Comparison of ENCODE assay signal across 9 mouse cellular contexts in genomic region chr14:8331307-8331905, GRCm38 (mm10). TPM values are rescaled to one million over a fixed set of nuclear protein-coding genes. Genes with fewer than 3 reads are reported as not detected.
DNase-seq lines count a peak whose midpoint lies in the region; ATAC-seq and TF ChIP-seq lines count a peak whose summit lies in the region.
"Had no signal": no experiment of that assay in that cellular context is flagged by ENCODE, and none has a peak within 500 bp of the region (broad histone marks: within the 10 kb centered on the region; RNA-seq: fewer than 3 reads in every experiment).

No protein-coding gene starts in this region.

- H3K4me3 ChIP-seq in heart, postnatal 0 days (ENCODE audit: low read depth, low read length) = no peak overlapping the region
- no peak overlapping the region for H3K4me3 ChIP-seq in heart, embryonic 10.5 days

- H3K27ac ChIP-seq in heart, postnatal 0 days (ENCODE audit: low read depth) = no peak overlapping the region
- no peak overlapping the region for H3K27ac ChIP-seq in heart, embryonic 10.5 days
- H3K27ac ChIP-seq: liver, embryonic 14.5 days had no signal

- no peak for TF ChIP-seq CTCF in heart, postnatal 0 days (IDR thresholded peaks at IDR 0.05; ENCODE audit: low read depth)

- H3K9ac ChIP-seq in heart, postnatal 0 days (replicated peaks; ENCODE audit: low read depth, low read length) = no peak overlapping the region
- H3K9ac ChIP-seq: liver, embryonic 14.5 days had no signal

- no peak for DNase-seq in heart, postnatal 0 days (ENCODE audit: low spot score)
- DNase-seq in heart, embryonic 10.5 days (ENCODE audit: low spot score) = no peak
- DNase-seq in cerebellum, adult 11-12 months = peak; percentile 89
- peak; percentile 31 for DNase-seq in gastrocnemius, postnatal 10 days
- peak; percentile 76 to 87 for DNase-seq in kidney, postnatal 4 days
- no peak for DNase-seq in embryo, embryonic 11 days
- DNase-seq in left cerebral cortex, postnatal 10 days (ENCODE audit: extremely low spot score in 1 of 2, low spot score in 2 of 2) = no peak

- no peaks in the 10 kb centered on the region for H3K36me3 ChIP-seq in heart, postnatal 0 days (replicated peaks; ENCODE audit: control insufficient read depth, insufficient read depth, low read length)
- no peaks in the 10 kb centered on the region for H3K36me3 ChIP-seq in heart, embryonic 10.5 days

- 59% methylated on average over 14 of the region's 14 CpGs for WGBS in heart, postnatal 0 days
- WGBS in heart, embryonic 10.5 days = 85% methylated on average over 14 of the region's 14 CpGs

- TF ChIP-seq EP300 in heart, postnatal 0 days (IDR thresholded peaks at IDR 0.05; ENCODE audit: low read depth) = no peak

- intact Hi-C loops in left cerebral cortex, postnatal 10 days (cut with DNase I) = no loop called here

- ATAC-seq in heart, postnatal 0 days (ENCODE audit: insufficient read depth, low read depth) = no peak

- H3K27me3 ChIP-seq in heart, postnatal 0 days (ENCODE audit: control insufficient read depth, insufficient read depth, low read length) = no peaks in the 10 kb centered on the region
- peaks cover 2% of the 10 kb centered on the region; the same call in 1 of the 2 replicates for H3K27me3 ChIP-seq in heart, embryonic 10.5 days (ENCODE audit: insufficient read depth, poor library complexity, severe bottlenecking)

- H3K4me1 ChIP-seq in heart, postnatal 0 days (ENCODE audit: control insufficient read depth, insufficient read depth) = peaks cover 23% of the 10 kb centered on the region
- no peaks in the 10 kb centered on the region for H3K4me1 ChIP-seq in heart, embryonic 10.5 days

- H3K9me3 ChIP-seq in heart, postnatal 0 days (replicated peaks; ENCODE audit: control insufficient read depth, low read length) = no peaks in the 10 kb centered on the region
- H3K9me3 ChIP-seq in heart, embryonic 10.5 days = no peaks in the 10 kb centered on the region

- peak overlapping the region; percentile 34 for H3K4me2 ChIP-seq in heart, postnatal 0 days (ENCODE audit: low read depth, low read length)

RNA-seq across cellular contexts. Expression of gene Fam107a, which starts 13.6 kb away (rescaled TPM):
- total RNA-seq in heart, postnatal 0 days (2014; rRNA removed; ENCODE audit: low replicate concordance) = 3.2 and 5.0 TPM in 2 replicates
- 0.14 and 0.26 TPM in 2 replicates for polyA plus RNA-seq in heart, postnatal 0 days (2015; fragmentation: Nextera tagmentation; extraction: Ambion mirVana)
- polyA plus RNA-seq in heart, embryonic 10.5 days (2016; fragmentation: Nextera tagmentation; extraction: Ambion mirVana) = 0.18 and 0.35 TPM in 2 replicates
- total RNA-seq in gastrocnemius, postnatal 10 days (2021) = 1 to 10 TPM; 1.7 to 4.4 TPM
- 10 to 100 TPM; 27.7 to 82.3 TPM for total RNA-seq in left cerebral cortex, postnatal 10 days (2021)

RNA-seq across cellular contexts. Expression of gene Oit1, which starts 47.1 kb away (rescaled TPM):
- total RNA-seq in heart, postnatal 0 days (2014; rRNA removed; ENCODE audit: low replicate concordance) = not detected in 2 replicates
- 0.82 TPM in 1 of 2 replicates, not detected in the other for polyA plus RNA-seq in heart, postnatal 0 days (2015; fragmentation: Nextera tagmentation; extraction: Ambion mirVana)
- not detected in 2 replicates for polyA plus RNA-seq in heart, embryonic 10.5 days (2016; fragmentation: Nextera tagmentation; extraction: Ambion mirVana)
- total RNA-seq in gastrocnemius, postnatal 10 days (2021) = not detected
- not detected for total RNA-seq in left cerebral cortex, postnatal 10 days (2021)
- total RNA-seq: layer of hippocampus, adult 18-20 months had no signal

Comparison
In these comparisons a context has a peak if more than half of its experiments do, and no peak if none do; other contexts are left out.
1. DNase-seq: peak in cerebellum, adult 11-12 months (single experiment), gastrocnemius, postnatal 10 days (single experiment) and kidney, postnatal 4 days (2 of 2); none in heart, postnatal 0 days (single experiment), heart, embryonic 10.5 days (single experiment), embryo, embryonic 11 days (single experiment) and left cerebral cortex, postnatal 10 days (0 of 2).